Mouse (Mus musculus): ENCODE measurements around the gene Mrpl10. TPM values are rescaled to one million over a fixed set of nuclear protein-coding genes. Genes with fewer than 3 reads are reported as not detected.

Gene Mrpl10
- total and polyA plus RNA-seq, 2 experiments from 2014 or later: 55.5 to 62.0 TPM

DNA sequence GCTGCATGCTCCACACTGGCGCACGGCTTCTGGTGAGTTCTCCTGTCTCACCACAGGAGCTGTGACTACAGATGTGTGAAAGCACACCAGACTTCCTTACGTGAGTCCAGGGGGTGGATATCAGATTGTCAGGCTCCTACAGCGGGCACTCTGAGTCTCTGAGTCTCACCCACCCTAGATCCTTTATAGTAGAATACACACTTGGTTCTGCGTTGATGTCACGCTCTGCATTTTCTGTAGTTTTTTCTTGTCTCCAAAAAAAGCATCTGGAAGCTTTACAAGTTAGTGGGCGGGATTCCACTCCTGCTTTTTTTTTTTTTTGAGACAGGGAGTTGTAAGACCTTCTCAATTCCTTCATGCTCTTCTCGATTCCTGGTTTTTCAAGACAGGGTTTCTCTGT, 3.5 kb downstream of the Mrpl10 start:
- ATAC-seq: no peak
- 92% methylated on average over 8 of the region's 8 CpGs for WGBS

DNA sequence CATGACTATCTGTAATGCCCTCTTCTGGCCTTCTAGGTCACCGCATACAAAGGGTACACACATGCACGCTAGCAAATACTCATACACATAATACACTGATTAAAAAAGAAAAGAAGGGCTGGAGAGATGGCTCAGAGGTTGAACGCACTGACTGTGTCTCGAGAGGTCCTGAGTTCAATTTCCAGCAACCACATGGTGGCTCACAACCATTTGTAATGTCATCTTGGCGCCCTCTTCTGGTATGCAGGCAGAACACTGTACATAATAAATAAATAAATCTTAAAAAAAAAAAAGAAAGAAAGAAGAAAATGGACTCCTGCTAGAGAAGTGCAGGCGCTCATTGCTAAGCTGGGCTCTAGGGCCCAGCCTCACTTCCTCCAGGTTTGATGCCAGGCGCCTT, 4.5 kb downstream of the Mrpl10 start:
- DNase-seq (no peak), ATAC-seq (no peak)
- no peaks in the 10 kb centered on the region for H3K27me3 ChIP-seq (ENCODE audit: insufficient read depth, low read length)
- H3K36me3 ChIP-seq (ENCODE audit: insufficient read depth): peaks cover 10% of the 10 kb centered on the region; the same call in 1 of the 2 replicates
- H3K9me3 ChIP-seq (ENCODE audit: low read length): no peaks in the 10 kb centered on the region
- peaks cover 8% of the 10 kb centered on the region for H3K4me1 ChIP-seq (ENCODE audit: insufficient read depth)
- peak; percentile 43 for TF ChIP-seq CTCF (IDR thresholded peaks at IDR 0.05; ENCODE audit: low read depth)
- H3K4me3 ChIP-seq (ENCODE audit: low read depth, low read length): no peak overlapping the region
- H3K9ac ChIP-seq: no peak overlapping the region
- no peak overlapping the region for H3K4me2 ChIP-seq (ENCODE audit: low read depth)
- 82% methylated on average over 7 of the region's 7 CpGs for WGBS
- no peak overlapping the region for H3K27ac ChIP-seq (ENCODE audit: low read depth, low read length)

More for the DNA sequence above, 3.5 kb downstream of the Mrpl10 start:
- Histone ChIP-seq H3K27me3 (ENCODE audit: insufficient read depth, low read length) (no peaks in the 10 kb centered on the region), H3K9me3 (ENCODE audit: low read length) (no peaks in the 10 kb centered on the region), H3K9ac (no peak overlapping the region), H3K4me1 (ENCODE audit: insufficient read depth) (peaks cover 8% of the 10 kb centered on the region), H3K36me3 (ENCODE audit: insufficient read depth) (peaks cover 10% of the 10 kb centered on the region; the same call in 1 of the 2 replicates), H3K4me3 (ENCODE audit: low read depth, low read length) (no peak overlapping the region), H3K4me2 (ENCODE audit: low read depth) (no peak overlapping the region), H3K27ac (ENCODE audit: low read depth, low read length) (no peak overlapping the region)
- TF ChIP-seq CTCF (IDR thresholded peaks at IDR 0.05; ENCODE audit: low read depth): no peak
- DNase-seq: no peak

DNA sequence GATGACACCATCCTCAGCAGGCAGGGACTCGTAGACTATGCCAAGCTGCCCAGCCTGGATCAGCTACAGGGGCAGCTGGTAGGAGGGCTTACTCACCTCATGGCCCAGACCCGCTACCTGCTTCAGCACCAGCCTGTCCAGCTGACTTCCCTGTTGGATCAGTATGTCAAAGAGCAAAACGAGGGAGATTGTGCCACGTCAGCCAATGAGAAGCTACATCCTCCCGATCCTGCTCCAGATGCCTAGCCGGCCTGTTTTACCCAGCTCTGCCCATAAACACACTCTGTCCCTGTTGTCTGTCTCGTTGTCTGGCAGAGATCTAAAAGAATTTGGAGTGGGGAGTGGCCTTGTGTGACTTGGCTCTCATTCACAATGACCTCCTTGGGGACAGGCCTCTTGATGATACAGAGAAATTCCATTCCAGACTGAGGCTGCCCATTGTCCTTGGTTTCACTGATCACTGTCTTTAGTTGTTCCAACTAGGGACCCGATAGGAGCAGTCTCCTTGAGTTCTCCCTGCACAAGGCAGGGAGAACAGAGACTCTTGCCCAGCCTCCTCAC, 6.8 kb downstream of the Mrpl10 start:
- no peaks in the 10 kb centered on the region for H3K9me3 ChIP-seq (ENCODE audit: low read length)
- peaks cover 14% of the 10 kb centered on the region; the same call in 1 of the 2 replicates for H3K36me3 ChIP-seq (ENCODE audit: insufficient read depth)
- no peak overlapping the region for H3K4me2 ChIP-seq (ENCODE audit: low read depth)
- DNase-seq (no peak), ATAC-seq (no peak)
- 85% methylated on average over 8 of the region's 8 CpGs for WGBS
- H3K4me3 ChIP-seq (ENCODE audit: low read depth, low read length): no peak overlapping the region
- no peak overlapping the region for H3K9ac ChIP-seq
- no peaks in the 10 kb centered on the region for H3K27me3 ChIP-seq (ENCODE audit: insufficient read depth, low read length)
- peaks cover 8% of the 10 kb centered on the region for H3K4me1 ChIP-seq (ENCODE audit: insufficient read depth)
- no peak overlapping the region for H3K27ac ChIP-seq (ENCODE audit: low read depth, low read length)
- TF ChIP-seq CTCF (IDR thresholded peaks at IDR 0.05; ENCODE audit: low read depth): no peak

DNA sequence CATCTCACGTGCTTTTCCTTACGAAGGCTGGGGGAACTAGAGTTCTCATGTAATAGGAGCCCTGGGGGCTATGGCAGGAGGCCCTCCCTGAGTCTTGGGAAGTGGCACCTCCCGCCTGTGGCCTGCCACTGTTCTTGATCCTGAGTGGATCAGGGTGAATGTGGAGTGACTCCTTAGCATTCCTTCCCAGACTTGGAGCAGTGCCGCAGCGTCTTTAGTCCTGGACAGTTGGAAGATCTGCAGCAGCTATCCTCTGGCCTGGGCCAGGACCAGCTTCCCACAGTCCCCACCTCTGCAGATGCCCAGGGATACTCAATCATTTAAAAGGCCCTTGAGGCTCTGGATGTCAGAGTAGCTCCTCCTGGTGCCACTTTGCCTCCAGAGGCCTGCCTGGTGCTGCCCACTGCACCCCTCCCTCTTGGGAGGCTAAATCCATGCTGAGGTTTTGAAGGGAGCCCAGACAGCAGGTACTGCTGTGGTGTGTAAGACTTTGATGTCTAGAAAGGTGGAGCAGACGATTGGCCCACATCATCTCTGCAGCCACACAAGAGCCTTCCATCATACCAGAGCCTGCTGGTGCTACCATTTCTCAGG, 8.2 kb downstream of the Mrpl10 start:
- no peak overlapping the region for H3K9ac ChIP-seq
- no peak overlapping the region for H3K27ac ChIP-seq (ENCODE audit: low read depth, low read length)
- no peaks in the 10 kb centered on the region for H3K27me3 ChIP-seq (ENCODE audit: insufficient read depth, low read length)
- no peak overlapping the region for H3K4me3 ChIP-seq (ENCODE audit: low read depth, low read length)
- peaks cover 8% of the 10 kb centered on the region for H3K4me1 ChIP-seq (ENCODE audit: insufficient read depth)
- H3K9me3 ChIP-seq (ENCODE audit: low read length): no peaks in the 10 kb centered on the region
- no peak for ATAC-seq
- DNase-seq: no peak
- WGBS: 79% methylated on average over 6 of the region's 6 CpGs
- H3K4me2 ChIP-seq (ENCODE audit: low read depth): no peak overlapping the region
- H3K36me3 ChIP-seq (ENCODE audit: insufficient read depth): peaks cover 26% of the 10 kb centered on the region
- no peak for TF ChIP-seq CTCF (IDR thresholded peaks at IDR 0.05; ENCODE audit: low read depth)

DNA sequence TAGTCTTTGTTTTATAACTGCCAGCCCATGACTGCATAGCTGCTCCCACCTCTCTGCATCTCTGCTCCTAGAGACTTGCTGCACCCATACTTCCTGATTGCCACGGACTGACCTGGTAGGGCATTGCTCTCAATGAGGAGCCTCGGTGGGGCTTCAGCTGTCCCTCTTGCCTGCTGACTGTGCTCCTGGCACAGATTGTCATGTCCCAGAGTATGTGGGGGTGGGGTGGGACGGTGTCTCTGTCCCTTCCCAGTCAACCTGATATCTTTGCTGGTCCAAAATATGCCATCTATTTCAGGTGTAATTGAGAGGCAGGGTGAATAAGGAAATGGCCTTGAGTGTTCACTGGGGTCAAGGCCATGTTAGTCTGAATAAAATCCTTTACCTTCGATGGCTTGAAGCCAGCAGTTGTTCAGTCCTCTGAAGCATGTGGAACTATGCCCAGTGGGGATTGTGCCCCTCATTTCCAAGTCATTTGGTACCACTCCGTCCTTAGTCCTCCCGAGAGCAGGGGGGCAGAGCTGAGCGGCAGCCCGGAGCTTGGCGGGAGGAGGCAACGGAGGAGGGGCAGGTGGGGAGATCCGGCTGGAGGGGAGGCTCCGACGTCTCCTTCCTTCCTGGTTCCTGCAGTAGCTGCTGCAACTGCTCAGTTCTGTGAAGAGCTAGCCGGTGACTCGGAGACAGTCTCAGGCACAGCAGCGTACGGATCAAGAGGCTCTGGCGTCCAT, 9.0 kb downstream of the Mrpl10 start, which contains the start of gene Osbpl7:
Gene Osbpl7 (plus strand): TSS at position 413 of the 728 bp plus-strand sequence.
- DNase-seq (peak; percentile 86), ATAC-seq (peak; percentile 97)
- H3K9me3 ChIP-seq (ENCODE audit: low read length): no peaks in the 10 kb centered on the region
- peak within 1 kb of the TSS; percentile 65 for H3K4me3 ChIP-seq (ENCODE audit: low read depth, low read length)
- H3K27ac ChIP-seq (ENCODE audit: low read depth, low read length): peak within 1 kb of the TSS; percentile 69
- H3K9ac ChIP-seq: peak within 1 kb of the TSS; percentile 69
- 2% methylated on average over 18 of the region's 18 CpGs for WGBS
- peak; percentile 54 for TF ChIP-seq CTCF (IDR thresholded peaks at IDR 0.05; ENCODE audit: low read depth)
- peak within 1 kb of the TSS; percentile 93 for H3K4me2 ChIP-seq (ENCODE audit: low read depth)
- H3K4me1 ChIP-seq (ENCODE audit: insufficient read depth): peaks cover 8% of the 10 kb centered on the region
- no peaks in the 10 kb centered on the region for H3K27me3 ChIP-seq (ENCODE audit: insufficient read depth, low read length)
- H3K36me3 ChIP-seq (ENCODE audit: insufficient read depth): peaks cover 34% of the 10 kb centered on the region

DNA sequence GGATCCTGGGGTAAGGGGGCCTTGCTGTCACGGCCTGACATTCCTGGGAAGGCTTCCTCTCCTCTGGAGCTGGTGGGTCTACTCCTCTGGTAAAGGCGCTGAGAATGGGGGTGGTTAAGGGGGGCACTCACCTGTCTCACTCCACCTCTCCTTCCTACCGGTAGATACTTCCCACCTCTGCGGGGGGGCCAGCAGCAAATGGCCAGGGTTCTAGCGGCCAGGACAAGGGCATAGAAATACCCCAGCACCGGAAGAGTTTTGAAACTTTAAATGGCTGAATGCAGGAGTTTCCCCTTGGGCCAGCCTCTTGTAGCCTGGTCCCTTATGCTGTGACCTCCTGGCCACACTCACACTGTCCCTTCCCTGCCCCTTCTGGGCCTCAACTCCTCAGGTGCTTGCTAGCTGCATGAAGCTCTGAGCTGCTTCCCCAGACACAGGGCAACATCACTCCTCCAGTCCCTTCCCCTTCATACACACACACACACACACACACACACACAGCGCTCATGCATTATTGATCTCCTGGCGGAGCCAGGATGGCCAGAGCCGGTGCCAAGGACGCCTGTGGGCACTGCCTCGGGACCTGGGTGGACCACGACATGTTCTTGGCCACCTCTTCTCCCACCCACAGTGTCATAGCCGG, 9.7 kb downstream of the Mrpl10 start:
- no peaks in the 10 kb centered on the region for H3K27me3 ChIP-seq (ENCODE audit: insufficient read depth, low read length)
- H3K4me1 ChIP-seq (ENCODE audit: insufficient read depth): peaks cover 8% of the 10 kb centered on the region
- H3K4me2 ChIP-seq (ENCODE audit: low read depth): peak overlapping the region; percentile 93
- 14% methylated on average over 13 of the region's 13 CpGs for WGBS
- peak overlapping the region; percentile 69 for H3K27ac ChIP-seq (ENCODE audit: low read depth, low read length)
- ATAC-seq: peak; percentile 30; the same call in 1 of the 2 replicates
- peak overlapping the region; percentile 69 for H3K9ac ChIP-seq
- no peaks in the 10 kb centered on the region for H3K9me3 ChIP-seq (ENCODE audit: low read length)
- DNase-seq: peak; percentile 30
- H3K36me3 ChIP-seq (ENCODE audit: insufficient read depth): peaks cover 40% of the 10 kb centered on the region
- TF ChIP-seq CTCF (IDR thresholded peaks at IDR 0.05; ENCODE audit: low read depth): no peak
- H3K4me3 ChIP-seq (ENCODE audit: low read depth, low read length): peak overlapping the region; percentile 65
